Mouse (Mus musculus): ENCODE data around the gene AU040320.

DNA sequence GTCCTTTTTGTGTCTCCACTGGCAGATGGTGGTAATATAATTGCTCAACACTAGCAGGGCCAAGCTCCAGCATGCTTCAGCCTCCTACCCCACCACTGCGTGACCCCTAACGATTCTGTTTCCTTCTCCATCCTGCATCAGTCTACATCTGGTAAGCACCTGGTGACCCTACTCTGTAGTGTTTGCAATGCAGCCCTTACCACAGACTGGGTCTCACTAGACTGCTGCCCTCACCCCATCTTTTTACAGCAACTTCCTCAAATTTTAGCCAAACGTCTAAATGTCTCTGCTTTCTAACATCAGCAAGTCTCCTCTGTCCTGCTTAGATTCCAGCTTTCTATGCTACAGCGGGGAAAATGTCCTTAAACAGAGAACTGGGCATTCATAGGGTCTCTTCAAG, 17.5 kb downstream of the AU040320 start:
- TF ChIP-seq CTCF (IDR thresholded peaks at IDR 0.05) (no peak), EP300 (IDR thresholded peaks at IDR 0.05; ENCODE audit: insufficient read depth, low read depth, low read length) (no peak)
